Mouse (Mus musculus) kidney, embryonic 14.5 days (tissue): ENCODE measurements around the gene Slit1. TPM values are rescaled to one million over a fixed set of nuclear protein-coding genes. Genes with fewer than 3 reads are reported as not detected.

ENCODE experiments used
- ATAC-seq: fragments of 200-750 bp; cut with Nextera tagmentation; 2 replicates; pipeline ENCODE4 v1.8.0; 2017; ENCODE audit warnings: moderate number of reproducible peaks, mild to moderate bottlenecking, moderate TSS enrichment, moderate library complexity; ENCODE audit not compliant: low FRiP score, low TSS enrichment
- H3K27ac ChIP-seq: fragments of 300-500 bp; sonication (generic); 2 replicates; pipeline ENCODE4 v1.5.1; 2014; ENCODE audit warnings: low read depth, mild to moderate bottlenecking, low read length, moderate library complexity, mixed read lengths
- H3K27me3 ChIP-seq: fragments of 300-500 bp; sonication (generic); 2 replicates; pipeline ENCODE4 v1.6.1; 2014; ENCODE audit warnings: mild to moderate bottlenecking, low read length; ENCODE audit not compliant: control insufficient read depth, insufficient read depth
- H3K36me3 ChIP-seq: fragments of 300-500 bp; sonication (generic); 2 replicates; pipeline ENCODE4 v1.6.1; 2014; ENCODE audit warnings: low read length, mixed read lengths; ENCODE audit not compliant: control insufficient read depth, insufficient read depth
- H3K4me1 ChIP-seq: fragments of 300-500 bp; sonication (generic); 2 replicates; pipeline ENCODE4 v1.6.1; 2014; ENCODE audit warnings: low read length, mixed read lengths; ENCODE audit not compliant: control insufficient read depth, insufficient read depth
- H3K4me2 ChIP-seq: fragments of 300-500 bp; sonication (generic); replicated peaks from 2 replicates; pipeline ENCODE4 v1.6.1; 2014; ENCODE audit warnings: low read depth, mild to moderate bottlenecking, low read length
- H3K4me3 ChIP-seq: fragments of 300-500 bp; sonication (generic); 2 replicates; pipeline ENCODE4 v1.5.1; 2014; ENCODE audit warnings: mild to moderate bottlenecking, low read length
- H3K9ac ChIP-seq: fragments of 300-500 bp; sonication (generic); 2 replicates; pipeline ENCODE4 v1.6.1; 2014; ENCODE audit warnings: low read depth, mild to moderate bottlenecking, low read length, moderate library complexity
- H3K9me3 ChIP-seq: fragments of 300-500 bp; sonication (generic); 2 replicates; pipeline ENCODE4 v1.6.1; 2016; ENCODE audit warnings: low read length; ENCODE audit not compliant: control insufficient read depth
- WGBS: fragments of 180-500 bp; shearing (Covaris S2); extraction: QIAGEN DNeasy Blood & Tissue Kit; methylation state at CpG from one replicate; pipeline ENCODE4 v1.1.7; 2014; 5-methylcytosine and 5-hydroxymethylcytosine counted together
- polyA plus RNA-seq: library from polyadenylated mRNA; unstranded; fragments of >200 nt; fragmentation: Nextera tagmentation; extraction: Ambion mirVana; gene quantifications from 2 replicates; pipeline ENCODE4 v1.2.1, GENCODE M21; 2014

The Slit1 gene
- polyA plus RNA-seq, 1 experiment from 2014 or later: 6.0 TPM

DNA sequence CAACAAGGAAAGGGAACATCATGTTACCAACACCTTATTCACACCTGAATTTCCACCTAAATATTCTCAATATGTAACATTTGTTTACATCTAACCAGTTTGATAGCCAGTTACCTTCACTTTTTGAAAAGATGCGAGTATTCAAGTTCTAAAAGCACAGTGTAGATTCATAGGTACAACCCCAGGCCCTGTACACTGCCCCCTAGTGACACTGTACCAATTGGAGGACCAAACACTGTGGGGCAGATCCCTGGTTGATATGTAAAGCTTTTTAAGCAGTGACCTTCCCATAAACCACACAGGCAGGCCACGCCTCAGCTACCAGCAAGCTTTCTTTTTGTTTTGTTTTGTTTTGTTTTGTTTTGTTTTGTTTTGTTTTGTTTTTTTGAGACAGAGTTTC is 57.3 kb downstream of the Slit1 start:
- no peak overlapping the region for H3K4me2 ChIP-seq
- WGBS: 82% methylated on average over 2 of the region's 2 CpGs
- no peaks in the 10 kb centered on the region for H3K27me3 ChIP-seq
- H3K4me3 ChIP-seq: no peak overlapping the region
- no peaks in the 10 kb centered on the region for H3K9me3 ChIP-seq
- H3K27ac ChIP-seq: no peak overlapping the region
- H3K4me1 ChIP-seq: no peaks in the 10 kb centered on the region
- ATAC-seq: no peak
- no peaks in the 10 kb centered on the region for H3K36me3 ChIP-seq
- no peak overlapping the region for H3K9ac ChIP-seq

DNA sequence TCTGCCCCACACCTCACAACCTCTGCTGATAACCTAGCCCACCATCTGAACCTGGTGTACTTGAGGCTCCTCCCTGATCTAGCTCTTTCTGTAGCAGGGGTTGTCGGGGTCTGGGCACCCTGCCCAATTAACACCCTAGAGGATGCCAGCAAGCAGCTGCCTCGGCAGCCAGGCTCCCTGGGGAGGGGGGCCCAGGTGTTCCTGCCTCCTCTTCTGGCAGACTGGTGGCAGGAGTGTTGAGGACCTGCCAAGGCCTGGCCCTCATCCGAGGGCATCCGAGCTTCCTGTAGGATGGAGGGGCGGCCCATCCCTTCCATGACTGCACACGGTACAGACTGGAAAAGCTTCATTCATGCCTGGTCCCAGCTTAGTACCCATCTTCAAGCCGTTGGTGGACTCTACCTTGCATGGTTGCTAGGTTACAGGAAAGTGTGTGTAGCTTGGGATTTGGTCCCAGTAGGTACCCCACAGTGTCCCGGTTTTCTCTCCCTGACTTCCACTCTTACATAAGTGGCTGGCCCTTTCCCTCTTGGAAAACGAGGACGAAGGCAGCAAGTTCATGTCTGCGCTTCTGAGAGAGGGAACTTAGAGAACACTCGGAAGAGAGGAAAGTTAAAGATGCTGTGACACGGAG is 57.9 kb downstream of the Slit1 start:
- Histone ChIP-seq H3K9me3 (no peaks in the 10 kb centered on the region), H3K9ac (no peak overlapping the region), H3K4me2 (no peak overlapping the region), H3K36me3 (no peaks in the 10 kb centered on the region), H3K27me3 (no peaks in the 10 kb centered on the region), H3K4me3 (no peak overlapping the region), H3K27ac (no peak overlapping the region), H3K4me1 (no peaks in the 10 kb centered on the region)
- 85% methylated on average over 13 of the region's 13 CpGs for WGBS
- no peak for ATAC-seq

DNA sequence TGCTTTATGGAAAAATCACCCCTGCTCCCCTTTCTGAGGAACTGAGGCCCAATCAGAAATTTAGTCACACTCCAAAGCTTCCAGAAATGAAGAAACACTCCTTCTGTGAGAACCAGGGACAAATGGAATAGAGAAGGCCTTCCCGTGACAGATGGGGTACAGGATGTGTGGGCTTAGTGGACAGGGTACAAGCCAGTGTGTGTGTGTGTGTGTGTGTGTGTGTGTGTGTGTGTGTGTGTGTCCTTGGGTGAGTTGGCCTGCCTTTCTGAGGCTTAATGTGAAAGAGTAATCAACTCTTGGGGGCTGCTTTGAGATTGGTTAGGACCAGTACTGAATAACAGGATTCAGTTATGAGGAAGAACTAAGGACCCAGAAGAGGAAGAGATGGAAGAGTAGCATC is 58.6 kb downstream of the Slit1 start:
- no peak for ATAC-seq
- Histone ChIP-seq H3K36me3 (no peaks in the 10 kb centered on the region), H3K9me3 (no peaks in the 10 kb centered on the region), H3K4me1 (no peaks in the 10 kb centered on the region), H3K27ac (no peak overlapping the region), H3K4me3 (no peak overlapping the region), H3K27me3 (no peaks in the 10 kb centered on the region), H3K4me2 (no peak overlapping the region), H3K9ac (no peak overlapping the region)
- WGBS: 73% methylated on average over 1 of the region's 1 CpGs

DNA sequence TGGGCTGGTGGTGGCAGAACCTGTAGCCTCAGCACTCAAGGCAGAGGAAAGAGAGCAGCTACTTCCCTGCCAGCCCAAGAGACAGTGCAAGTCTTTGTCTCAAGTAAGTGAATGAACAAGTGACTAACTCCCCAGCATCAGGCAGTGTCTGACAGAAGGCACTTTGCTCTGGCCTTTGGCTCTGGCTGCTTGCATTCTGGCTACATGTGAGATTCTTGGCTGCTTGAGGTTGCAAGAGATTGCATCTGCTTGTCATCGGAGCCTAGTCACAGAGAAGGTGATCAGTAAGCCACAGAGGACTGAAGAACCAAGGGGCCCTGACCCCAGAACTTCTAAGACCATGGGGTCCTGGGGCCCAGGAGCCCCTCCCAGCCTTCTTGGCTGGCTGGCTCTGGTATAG is 59.5 kb downstream of the Slit1 start:
- H3K4me3 ChIP-seq: no peak overlapping the region
- 0 out of 2 replicates have a peak, but pooled peaks cover 2% of the 10 kb centered on the region for H3K4me1 ChIP-seq
- H3K4me2 ChIP-seq: no peak overlapping the region
- WGBS: 67% methylated on average over 1 of the region's 1 CpGs
- peaks cover 2% of the 10 kb centered on the region; the same call in 1 of the 2 replicates for H3K27me3 ChIP-seq
- no peak overlapping the region for H3K9ac ChIP-seq
- no peaks in the 10 kb centered on the region for H3K36me3 ChIP-seq
- no peaks in the 10 kb centered on the region for H3K9me3 ChIP-seq
- no peak for ATAC-seq
- H3K27ac ChIP-seq: no peak overlapping the region

DNA sequence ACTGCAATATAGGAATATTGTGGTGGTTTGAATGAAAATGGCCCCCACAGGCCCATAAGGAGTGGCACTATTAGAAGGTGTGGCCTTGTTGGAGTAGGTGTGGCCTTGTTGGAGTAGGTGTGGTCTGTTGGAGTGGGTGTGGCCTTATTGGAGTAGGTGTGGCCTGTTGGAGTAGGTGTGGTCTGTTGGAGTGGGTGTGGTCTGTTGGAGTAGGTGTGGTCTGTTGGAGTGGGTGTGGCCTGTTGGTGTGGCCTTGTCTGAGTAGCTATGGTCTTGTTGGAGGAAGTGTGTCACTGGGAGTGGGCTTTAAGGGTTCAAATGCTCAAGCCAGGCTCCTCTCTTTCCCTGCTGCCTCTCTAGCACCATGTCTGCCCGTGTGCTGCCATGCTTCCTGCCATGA is 63.2 kb downstream of the Slit1 start:
- Histone ChIP-seq H3K9ac (no peak overlapping the region), H3K4me3 (no peak overlapping the region), H3K4me2 (no peak overlapping the region), H3K27me3 (peaks cover 14% of the 10 kb centered on the region; the same call in 1 of the 2 replicates), H3K4me1 (peaks cover 14% of the 10 kb centered on the region), H3K27ac (no peak overlapping the region), H3K9me3 (no peaks in the 10 kb centered on the region), H3K36me3 (no peaks in the 10 kb centered on the region)
- ATAC-seq: no peak
- 88% methylated on average over 1 of the region's 1 CpGs for WGBS

DNA sequence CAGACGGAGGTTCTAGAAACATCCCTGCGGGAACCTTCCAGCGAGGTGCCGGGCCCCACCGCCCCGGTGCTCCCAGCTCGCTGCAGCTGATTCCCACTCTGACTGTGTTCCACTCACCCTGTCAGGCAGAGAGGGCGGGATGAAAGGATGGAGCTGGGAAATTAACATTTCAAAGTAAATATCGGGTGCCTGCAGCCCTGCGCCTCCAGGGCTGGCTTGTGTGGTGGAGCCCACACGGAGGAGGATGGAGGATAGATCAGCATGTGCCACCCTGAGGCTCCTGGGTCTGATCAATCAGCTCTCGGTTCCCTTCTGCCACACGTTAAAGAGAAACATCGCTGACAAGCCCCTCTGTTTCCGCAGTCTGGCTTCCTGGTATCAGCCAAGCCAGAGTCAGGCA is 64.4 kb downstream of the Slit1 start:
- Histone ChIP-seq H3K4me3 (no peak overlapping the region), H3K36me3 (no peaks in the 10 kb centered on the region), H3K27ac (no peak overlapping the region), H3K9me3 (no peaks in the 10 kb centered on the region), H3K4me2 (no peak overlapping the region), H3K9ac (no peak overlapping the region), H3K27me3 (peaks cover 14% of the 10 kb centered on the region; the same call in 1 of the 2 replicates), H3K4me1 (peaks cover 14% of the 10 kb centered on the region)
- 22% methylated on average over 15 of the region's 15 CpGs for WGBS
- no peak for ATAC-seq

DNA sequence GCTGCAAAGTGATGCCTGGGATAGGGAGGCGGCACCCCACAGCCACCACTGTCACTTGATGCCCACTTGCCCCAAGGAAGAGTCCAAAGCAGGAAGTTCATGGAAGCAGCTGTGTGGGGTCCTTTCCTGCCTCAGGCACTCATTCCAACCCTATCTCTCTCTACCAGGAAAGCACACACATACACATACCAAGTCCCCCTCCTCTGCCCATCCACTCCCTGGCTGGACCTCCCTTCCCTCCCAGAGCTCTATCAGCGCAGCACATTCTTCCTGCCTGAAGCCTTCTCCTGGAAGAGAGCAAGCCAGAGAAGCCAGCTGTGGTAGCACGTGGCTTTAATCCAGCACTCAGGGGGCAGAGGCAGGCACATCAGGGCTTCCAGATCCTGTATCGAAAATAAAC is 65.9 kb downstream of the Slit1 start:
- Histone ChIP-seq H3K36me3 (no peaks in the 10 kb centered on the region), H3K4me1 (peaks cover 21% of the 10 kb centered on the region), H3K9ac (no peak overlapping the region), H3K27ac (no peak overlapping the region), H3K4me2 (no peak overlapping the region), H3K4me3 (no peak overlapping the region), H3K27me3 (peaks cover 14% of the 10 kb centered on the region; the same call in 1 of the 2 replicates), H3K9me3 (no peaks in the 10 kb centered on the region)
- 59% methylated on average over 4 of the region's 4 CpGs for WGBS
- ATAC-seq: no peak

DNA sequence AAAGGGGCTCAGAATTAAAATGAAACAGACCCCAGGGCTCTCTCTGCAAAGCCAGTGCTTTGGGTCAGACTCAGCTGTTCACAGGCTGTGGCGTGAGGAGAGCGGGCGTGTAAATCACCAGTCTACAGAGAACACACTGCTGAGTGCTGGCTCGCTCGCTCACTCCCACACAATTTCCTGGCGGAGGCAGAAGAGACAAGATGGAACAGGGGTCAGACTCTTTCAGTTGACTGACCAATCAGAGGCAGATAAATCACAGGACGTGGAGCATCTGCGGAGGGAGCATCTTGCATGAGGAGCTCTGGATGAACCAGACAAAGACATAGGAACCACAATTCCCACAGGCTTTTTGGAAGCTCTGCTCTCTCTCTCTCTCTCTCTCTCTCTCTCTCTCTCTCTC is 67.9 kb downstream of the Slit1 start:
- H3K4me1 ChIP-seq: peaks cover 27% of the 10 kb centered on the region
- no peaks in the 10 kb centered on the region for H3K36me3 ChIP-seq
- ATAC-seq: peak; percentile 59; the same call in 1 of the 2 replicates
- H3K9me3 ChIP-seq: no peaks in the 10 kb centered on the region
- H3K9ac ChIP-seq: no peak overlapping the region
- H3K27me3 ChIP-seq: peaks cover 14% of the 10 kb centered on the region; the same call in 1 of the 2 replicates
- WGBS: 24% methylated on average over 8 of the region's 8 CpGs
- H3K27ac ChIP-seq: no peak overlapping the region
- H3K4me2 ChIP-seq: no peak overlapping the region
- no peak overlapping the region for H3K4me3 ChIP-seq

DNA sequence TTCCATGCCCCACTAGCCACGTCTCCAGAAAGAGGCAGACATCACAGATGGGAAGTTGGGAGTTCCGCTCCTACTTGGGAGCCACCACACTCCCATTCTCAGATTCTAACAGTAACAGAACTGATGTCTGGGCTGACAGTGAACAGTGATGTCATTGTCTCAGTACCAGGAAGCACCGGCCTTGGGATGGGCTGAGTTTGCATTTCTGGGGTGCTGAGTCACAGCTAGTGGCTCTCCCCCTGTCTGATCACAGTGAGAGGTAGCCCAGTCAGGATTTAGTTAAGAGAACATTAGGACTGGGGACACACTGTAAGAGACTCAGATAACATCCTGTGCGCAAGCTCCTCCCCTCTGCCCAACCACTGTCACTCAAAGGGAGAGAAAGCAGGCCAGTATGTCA is 69.1 kb downstream of the Slit1 start:
- Histone ChIP-seq H3K36me3 (no peaks in the 10 kb centered on the region), H3K4me1 (peaks cover 39% of the 10 kb centered on the region), H3K4me2 (no peak overlapping the region), H3K4me3 (no peak overlapping the region), H3K27me3 (peaks cover 14% of the 10 kb centered on the region; the same call in 1 of the 2 replicates), H3K9me3 (no peaks in the 10 kb centered on the region), H3K27ac (no peak overlapping the region), H3K9ac (no peak overlapping the region)
- WGBS: 71% methylated on average over 4 of the region's 4 CpGs
- ATAC-seq: no peak
